14 mouse cellular contexts compared by ENCODE assay signal in the genomic region with DNA sequence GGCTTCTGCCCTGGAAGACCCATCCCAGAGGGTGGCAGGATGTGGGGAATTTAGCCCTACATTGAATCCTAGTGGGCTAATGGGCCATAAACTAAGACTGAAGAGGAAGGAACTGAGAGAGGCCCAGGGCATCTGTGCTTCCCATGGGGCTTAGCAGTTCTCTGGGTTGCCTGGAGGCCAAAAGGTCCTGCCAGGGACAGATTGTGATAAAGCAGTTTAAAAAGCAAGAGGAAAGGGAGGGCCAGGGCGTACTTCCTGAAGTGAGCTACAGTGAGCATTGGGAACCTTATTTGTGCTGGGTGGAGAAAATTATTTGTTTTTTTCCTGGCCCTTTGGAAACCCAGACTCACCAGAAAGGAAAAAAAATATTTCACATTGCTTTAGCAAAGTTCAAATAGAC.
DNase-seq lines count a peak whose midpoint lies in the region; ATAC-seq and TF ChIP-seq lines count a peak whose summit lies in the region.
"Had no signal": no experiment of that assay in that cellular context is flagged by ENCODE, and none has a peak within 500 bp of the region (broad histone marks: within the 10 kb centered on the region; RNA-seq: fewer than 3 reads in every experiment).

No protein-coding gene starts in this region.

- no peak overlapping the region for H3K27ac ChIP-seq in heart, embryonic 10.5 days
- no peak overlapping the region for H3K27ac ChIP-seq in layer of hippocampus, adult 2 months
- H3K27ac ChIP-seq: embryonic facial prominence, embryonic 13.5 days; heart, embryonic 15.5 days; left cerebral cortex, adult 2 months; neural tube, embryonic 12.5 days had no signal

- H3K9me3 ChIP-seq in heart, embryonic 10.5 days = no peaks in the 10 kb centered on the region
- H3K9me3 ChIP-seq: embryonic facial prominence, embryonic 13.5 days; heart, embryonic 15.5 days; neural tube, embryonic 12.5 days had no signal

- ATAC-seq in hematopoietic stem cell, adult 5-6 weeks (replicated peaks in 1 of 2; ENCODE audit: insufficient read depth in 1 of 2, low FRiP score in 2 of 2, low TSS enrichment in 1 of 2, low read depth in 1 of 2, poor library complexity in 2 of 2, severe bottlenecking in 2 of 2) = peak; percentile 81 to 82

- H3K4me3 ChIP-seq in heart, embryonic 10.5 days = no peak overlapping the region
- no peak overlapping the region for H3K4me3 ChIP-seq in layer of hippocampus, adult 2 months
- H3K4me3 ChIP-seq: embryonic facial prominence, embryonic 13.5 days; heart, embryonic 15.5 days; left cerebral cortex, adult 2 months; neural tube, embryonic 12.5 days had no signal

- peak; percentile 27 to 38 for DNase-seq in heart, adult 9 months (ENCODE audit: low spot score in 2 of 2)
- no peak for DNase-seq in heart, embryonic 10.5 days (ENCODE audit: low spot score)
- DNase-seq in MEL-GATA-1-ER (ENCODE audit: extremely low read depth, low read depth) = peak; percentile 78
- peak; percentile 37 for DNase-seq in lung, postnatal 25 days (ENCODE audit: low spot score)
- DNase-seq in right cerebral cortex, postnatal 10 days (ENCODE audit: low spot score in 2 of 2) = no peak
- DNase-seq in layer of hippocampus, adult 2 months (ENCODE audit: low spot score in 2 of 2) = no peak
- DNase-seq in retina, embryonic 14.5 days (ENCODE audit: low spot score) = no peak
- DNase-seq: cerebellum, adult 18-20 months; right cerebral cortex, postnatal 4 days had no signal

- TF ChIP-seq CTCF in layer of hippocampus, adult 2 months (conservative IDR thresholded peaks at IDR 0.05) = no peak

- H3K27me3 ChIP-seq in heart, embryonic 10.5 days (ENCODE audit: insufficient read depth, poor library complexity, severe bottlenecking) = no peaks in the 10 kb centered on the region
- H3K27me3 ChIP-seq: embryonic facial prominence, embryonic 13.5 days; heart, embryonic 15.5 days; neural tube, embryonic 12.5 days had no signal

- WGBS in heart, embryonic 10.5 days = 86% methylated on average over 1 of the region's 1 CpGs

- no peaks in the 10 kb centered on the region for H3K4me1 ChIP-seq in heart, embryonic 10.5 days
- H3K4me1 ChIP-seq: embryonic facial prominence, embryonic 13.5 days; heart, embryonic 15.5 days; neural tube, embryonic 12.5 days had no signal

- H3K36me3 ChIP-seq in heart, embryonic 10.5 days = no peaks in the 10 kb centered on the region
- H3K36me3 ChIP-seq: embryonic facial prominence, embryonic 13.5 days; heart, embryonic 15.5 days; neural tube, embryonic 12.5 days had no signal

Comparison
In these comparisons a context has a peak if more than half of its experiments do, and no peak if none do; other contexts are left out.
1. DNase-seq: peak in heart, adult 9 months (2 of 2), MEL-GATA-1-ER (single experiment) and lung, postnatal 25 days (single experiment); none in heart, embryonic 10.5 days (single experiment), right cerebral cortex, postnatal 10 days (0 of 2), layer of hippocampus, adult 2 months (0 of 2) and retina, embryonic 14.5 days (single experiment).